Mouse (Mus musculus): ENCODE measurements around the gene Rbbp5. TPM values are rescaled to one million over a fixed set of nuclear protein-coding genes. Genes with fewer than 3 reads are reported as not detected.

The Rbbp5 gene
- polyA plus RNA-seq, 1 experiment from 2014 or later = 55.5 TPM

DNA sequence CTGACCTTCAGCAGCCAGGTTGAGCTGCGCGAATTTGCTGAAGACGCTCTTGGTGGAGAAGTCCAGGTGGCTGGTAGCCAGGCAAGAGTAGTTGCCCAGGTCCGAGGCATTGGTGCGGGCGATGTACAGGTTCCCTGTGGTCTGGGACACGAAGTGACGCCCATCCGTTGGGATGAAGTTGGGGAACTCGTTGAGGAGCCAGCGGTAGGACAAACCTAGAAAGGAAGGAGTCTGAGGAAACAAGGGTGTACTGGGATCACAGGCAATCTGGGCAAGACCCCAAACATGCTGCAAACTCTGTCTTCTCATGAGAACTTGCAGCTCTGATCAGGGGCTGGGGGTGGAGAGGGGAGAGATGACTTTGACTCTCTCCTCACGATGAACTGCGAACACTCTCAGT lies 50.9 kb downstream of the Rbbp5 start:
- H3K4me2 ChIP-seq (replicated peaks) = no peak overlapping the region
- no peak overlapping the region for H3K4me3 ChIP-seq
- H3K27ac ChIP-seq (replicated peaks) = no peak overlapping the region
- peaks cover 35% of the 10 kb centered on the region for H3K4me1 ChIP-seq
- H3K9me3 ChIP-seq = no peaks in the 10 kb centered on the region
- 92% methylated on average over 13 of the region's 13 CpGs for WGBS
- H3K36me3 ChIP-seq = peaks cover 30% of the 10 kb centered on the region
- no peaks in the 10 kb centered on the region for H3K27me3 ChIP-seq
- H3K9ac ChIP-seq (replicated peaks) = no peak overlapping the region
- no peak for ATAC-seq (replicated peaks)

- ATAC-seq (replicated peaks) = no peak
- 88% methylated on average over 19 of the region's 19 CpGs for WGBS
Observed at GRCm38 (mm10) chr1:132528647-132529334, 51.6 kb downstream of the Rbbp5 start.

DNA sequence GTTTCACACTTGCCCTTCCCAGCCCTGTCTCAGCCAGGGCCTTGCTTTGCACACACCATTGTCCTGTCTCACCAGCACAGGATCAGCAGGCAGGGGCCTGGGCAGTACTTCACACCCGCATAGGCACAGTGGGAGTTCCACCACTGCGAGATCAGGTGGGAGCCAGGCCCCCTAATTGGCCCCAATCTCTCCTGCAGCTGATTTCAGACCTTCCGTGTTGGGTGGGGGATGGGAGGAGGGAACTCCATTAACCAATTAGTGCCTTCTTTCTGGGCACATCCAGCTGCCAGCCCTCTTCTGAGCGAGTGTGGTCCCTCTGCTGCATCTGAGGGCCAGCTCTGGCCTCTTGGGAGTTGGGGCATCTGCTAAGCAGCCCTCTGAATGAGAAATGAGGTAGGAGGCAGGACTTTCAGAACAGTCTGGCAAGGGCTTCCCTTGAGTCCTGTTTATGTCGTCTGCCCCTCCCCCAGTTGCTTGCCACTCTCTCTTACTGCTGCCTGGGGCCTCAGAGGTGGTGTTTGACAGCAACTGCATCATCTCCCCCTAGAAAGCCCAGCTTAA lies 53.5 kb downstream of the Rbbp5 start:
- peak overlapping the region; percentile 51 for H3K27ac ChIP-seq (replicated peaks)
- H3K4me1 ChIP-seq = peaks cover 50% of the 10 kb centered on the region
- H3K9me3 ChIP-seq = no peaks in the 10 kb centered on the region
- H3K4me2 ChIP-seq (replicated peaks) = no peak overlapping the region
- H3K27me3 ChIP-seq = no peaks in the 10 kb centered on the region
- WGBS = under 1% methylated on average over 5 of the region's 5 CpGs
- H3K4me3 ChIP-seq = no peak overlapping the region
- H3K9ac ChIP-seq (replicated peaks) = no peak overlapping the region
- ATAC-seq (replicated peaks) = peak; percentile 37; the same call in 1 of the 2 replicates
- peaks cover 11% of the 10 kb centered on the region for H3K36me3 ChIP-seq

More at GRCm38 (mm10) chr1:132528647-132529334, 51.6 kb downstream of the Rbbp5 start:
- H3K36me3 ChIP-seq = peaks cover 23% of the 10 kb centered on the region
- no peaks in the 10 kb centered on the region for H3K27me3 ChIP-seq
- H3K9me3 ChIP-seq = no peaks in the 10 kb centered on the region
- peaks cover 41% of the 10 kb centered on the region for H3K4me1 ChIP-seq
- H3K9ac ChIP-seq (replicated peaks) = no peak overlapping the region
- H3K4me3 ChIP-seq = no peak overlapping the region
- H3K27ac ChIP-seq (replicated peaks) = 0 out of 2 replicates have a peak overlapping the region, but pooled peaks have one; percentile 8
- H3K4me2 ChIP-seq (replicated peaks) = no peak overlapping the region

GRCm38 (mm10) chr1:132532521-132532920 lies 55.4 kb downstream of the Rbbp5 start:
- Histone ChIP-seq H3K9me3 (no peaks in the 10 kb centered on the region), H3K36me3 (peaks cover 11% of the 10 kb centered on the region), H3K27me3 (no peaks in the 10 kb centered on the region), H3K4me3 (no peak overlapping the region), H3K4me1 (peaks cover 41% of the 10 kb centered on the region), H3K9ac (replicated peaks) (no peak overlapping the region), H3K27ac (replicated peaks) (no peak overlapping the region), H3K4me2 (replicated peaks) (no peak overlapping the region)
- no peak for ATAC-seq (replicated peaks)
- 79% methylated on average over 9 of the region's 9 CpGs for WGBS

DNA sequence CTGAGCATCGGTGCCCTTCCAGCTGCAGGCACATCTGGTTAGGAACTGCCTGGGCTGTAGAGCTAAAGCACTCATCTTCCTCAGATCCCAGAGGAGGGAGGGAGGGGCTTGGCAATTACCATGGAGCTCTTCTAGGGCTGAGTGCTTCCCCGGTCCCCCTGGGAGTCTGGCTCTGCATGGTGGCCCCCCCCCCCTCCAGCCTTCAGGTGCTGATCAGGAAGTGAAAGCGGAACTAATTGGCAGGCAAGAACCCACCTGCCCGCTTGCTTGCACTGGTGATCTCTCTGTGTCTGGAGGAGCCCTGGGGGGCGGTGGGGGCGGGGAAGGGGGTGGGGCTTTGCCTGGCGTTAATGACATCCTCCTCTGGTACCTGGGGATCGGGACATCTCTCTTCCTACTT lies 56.7 kb downstream of the Rbbp5 start:
- Histone ChIP-seq H3K9ac (replicated peaks) (no peak overlapping the region), H3K4me1 (peaks cover 47% of the 10 kb centered on the region), H3K9me3 (no peaks in the 10 kb centered on the region), H3K27ac (replicated peaks) (no peak overlapping the region), H3K36me3 (0 out of 2 replicates have a peak, but pooled peaks cover 4% of the 10 kb centered on the region), H3K4me2 (replicated peaks) (no peak overlapping the region), H3K4me3 (no peak overlapping the region), H3K27me3 (no peaks in the 10 kb centered on the region)
- 6% methylated on average over 8 of the region's 8 CpGs for WGBS
- ATAC-seq (replicated peaks) = no peak

- Histone ChIP-seq H3K9ac (replicated peaks) (no peak overlapping the region), H3K4me1 (peaks cover 48% of the 10 kb centered on the region), H3K36me3 (no peaks in the 10 kb centered on the region), H3K4me2 (replicated peaks) (no peak overlapping the region), H3K27ac (replicated peaks) (no peak overlapping the region), H3K4me3 (no peak overlapping the region), H3K9me3 (no peaks in the 10 kb centered on the region), H3K27me3 (no peaks in the 10 kb centered on the region)
- 83% methylated on average over 4 of the region's 4 CpGs for WGBS
- ATAC-seq (replicated peaks) = no peak
Observed at GRCm38 (mm10) chr1:132535541-132535940, 58.4 kb downstream of the Rbbp5 start.

- Histone ChIP-seq H3K4me3 (no peak overlapping the region), H3K27me3 (no peaks in the 10 kb centered on the region), H3K9me3 (no peaks in the 10 kb centered on the region), H3K27ac (replicated peaks) (no peak overlapping the region), H3K4me1 (peaks cover 47% of the 10 kb centered on the region), H3K36me3 (no peaks in the 10 kb centered on the region), H3K4me2 (replicated peaks) (no peak overlapping the region), H3K9ac (replicated peaks) (no peak overlapping the region)
- no peak for ATAC-seq (replicated peaks)
- 74% methylated on average over 3 of the region's 3 CpGs for WGBS
Observed at GRCm38 (mm10) chr1:132536416-132536815, 59.3 kb downstream of the Rbbp5 start.

DNA sequence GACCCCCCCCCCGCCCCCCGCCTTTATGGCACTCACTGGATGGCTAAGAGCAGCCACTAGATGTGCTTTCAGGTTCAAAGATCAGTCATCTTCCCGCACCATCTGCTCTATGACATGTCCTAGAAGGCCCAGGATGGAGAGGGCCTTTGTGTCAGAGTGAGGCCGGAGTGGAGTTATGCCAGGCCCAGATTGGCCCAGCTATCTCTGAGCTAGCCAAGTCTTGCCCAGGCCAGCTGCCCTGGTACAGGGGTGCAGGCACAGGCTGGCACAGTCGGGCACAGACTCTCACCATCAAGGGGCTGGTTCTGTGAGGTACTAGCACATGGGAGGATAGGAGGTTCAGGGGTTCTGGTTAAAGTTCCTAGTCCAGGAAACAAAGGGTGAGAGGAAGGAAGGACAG lies 60.6 kb downstream of the Rbbp5 start:
- H3K4me3 ChIP-seq = no peak overlapping the region
- no peak overlapping the region for H3K9ac ChIP-seq (replicated peaks)
- WGBS = 77% methylated on average over 5 of the region's 5 CpGs
- no peaks in the 10 kb centered on the region for H3K27me3 ChIP-seq
- peaks cover 57% of the 10 kb centered on the region for H3K4me1 ChIP-seq
- H3K27ac ChIP-seq (replicated peaks) = 0 out of 2 replicates have a peak overlapping the region, but pooled peaks have one; percentile 15
- H3K36me3 ChIP-seq = no peaks in the 10 kb centered on the region
- H3K4me2 ChIP-seq (replicated peaks) = peak overlapping the region; percentile 67
- H3K9me3 ChIP-seq = no peaks in the 10 kb centered on the region
- ATAC-seq (replicated peaks) = no peak

GRCm38 (mm10) chr1:132540701-132541100 lies 63.5 kb downstream of the Rbbp5 start:
- no peak for ATAC-seq (replicated peaks)
- Histone ChIP-seq H3K9me3 (no peaks in the 10 kb centered on the region), H3K36me3 (no peaks in the 10 kb centered on the region), H3K9ac (replicated peaks) (peak overlapping the region; percentile 69; the same call in 1 of the 2 replicates), H3K4me1 (peaks cover 46% of the 10 kb centered on the region), H3K4me3 (peak overlapping the region; percentile 51), H3K4me2 (replicated peaks) (peak overlapping the region; percentile 67), H3K27ac (replicated peaks) (peak overlapping the region; percentile 38; the same call in 1 of the 2 replicates), H3K27me3 (no peaks in the 10 kb centered on the region)
- WGBS = 61% methylated on average over 7 of the region's 7 CpGs

DNA sequence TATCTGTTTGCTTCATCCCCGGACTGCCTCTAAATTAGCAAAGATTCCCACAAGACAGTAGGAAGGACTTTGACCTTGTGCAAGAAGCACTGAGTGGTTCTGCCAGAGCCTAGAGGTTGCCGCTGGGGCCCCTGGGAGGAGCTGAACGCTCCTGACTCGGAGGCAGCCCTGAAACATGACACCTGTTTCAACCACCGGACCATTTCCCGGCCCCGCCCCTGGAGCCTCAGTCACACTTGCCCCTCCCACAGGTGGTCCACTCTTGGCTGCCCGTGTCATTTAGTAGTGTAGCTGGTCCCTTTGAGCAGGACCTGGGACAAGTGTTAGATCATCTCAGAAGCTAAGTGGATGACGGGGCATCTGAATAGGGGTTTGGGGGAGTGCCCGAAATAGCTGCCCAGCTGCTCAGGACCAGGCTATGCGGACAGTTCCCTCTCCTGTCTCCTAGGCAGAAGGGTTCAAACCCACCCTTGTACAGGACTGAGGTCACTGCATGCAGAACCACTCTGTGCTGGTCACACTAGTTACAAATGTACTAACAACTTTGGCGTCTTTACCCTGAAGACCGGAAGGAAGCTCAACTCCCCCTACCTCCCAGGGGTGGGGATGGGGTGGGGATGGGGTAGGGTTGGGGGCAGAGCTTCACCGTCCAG lies 64.1 kb downstream of the Rbbp5 start:
- WGBS = 6% methylated on average over 14 of the region's 14 CpGs
- Histone ChIP-seq H3K4me1 (peaks cover 43% of the 10 kb centered on the region), H3K27me3 (no peaks in the 10 kb centered on the region), H3K36me3 (no peaks in the 10 kb centered on the region), H3K4me3 (peak overlapping the region; percentile 51), H3K9me3 (no peaks in the 10 kb centered on the region), H3K4me2 (replicated peaks) (peak overlapping the region; percentile 67), H3K9ac (replicated peaks) (peak overlapping the region; percentile 69), H3K27ac (replicated peaks) (peak overlapping the region; percentile 89)
- ATAC-seq (replicated peaks) = no peak

GRCm38 (mm10) chr1:132541824-132542599 lies 64.8 kb downstream of the Rbbp5 start:
- H3K9ac ChIP-seq (replicated peaks) = peak overlapping the region; percentile 69
- H3K4me3 ChIP-seq = peak overlapping the region; percentile 51
- no peaks in the 10 kb centered on the region for H3K27me3 ChIP-seq
- H3K36me3 ChIP-seq = no peaks in the 10 kb centered on the region
- peak overlapping the region; percentile 89 for H3K27ac ChIP-seq (replicated peaks)
- WGBS = 15% methylated on average over 5 of the region's 5 CpGs
- H3K4me2 ChIP-seq (replicated peaks) = peak overlapping the region; percentile 67
- H3K9me3 ChIP-seq = no peaks in the 10 kb centered on the region
- ATAC-seq (replicated peaks) = peak; percentile 26
- peaks cover 42% of the 10 kb centered on the region for H3K4me1 ChIP-seq
